Mouse (Mus musculus): ENCODE measurements around the gene Pln.
A peak's percentile ranks its signal among the peaks of the same experiment; 100 is the strongest.

The Pln gene

GRCm38 (mm10) chr10:53337162-53337923 lies at the start of gene Pln:
Pln (plus strand) TSS chr10:53337667.
- DNase-seq (ENCODE audit: low read depth, low spot score), result no peak

GRCm38 (mm10) chr10:53305867-53306266 lies 31.6 kb upstream of the Pln start:
- peak; percentile 18 for DNase-seq (ENCODE audit: low read depth, low spot score)

DNA sequence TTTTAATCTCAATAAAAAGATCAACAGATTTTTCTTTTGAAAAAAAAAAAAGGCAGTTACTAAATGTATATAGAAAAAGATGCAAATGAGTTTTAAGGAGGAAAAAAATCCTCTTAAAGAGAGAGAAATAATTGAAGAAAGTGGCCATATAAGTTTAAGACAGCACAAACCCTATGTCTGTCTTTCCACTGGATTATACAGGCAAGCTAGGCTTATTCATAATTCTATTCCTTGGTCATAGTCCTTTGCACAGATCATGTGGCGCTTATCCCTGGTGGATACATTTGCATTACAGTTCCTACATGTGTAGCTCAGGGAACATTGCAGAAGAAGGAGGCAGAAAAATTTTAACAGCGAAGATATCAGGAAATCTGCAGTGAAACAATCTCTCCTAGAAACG lies 30.8 kb upstream of the Pln start:
- no peak for DNase-seq (ENCODE audit: low read depth, low spot score)

DNA sequence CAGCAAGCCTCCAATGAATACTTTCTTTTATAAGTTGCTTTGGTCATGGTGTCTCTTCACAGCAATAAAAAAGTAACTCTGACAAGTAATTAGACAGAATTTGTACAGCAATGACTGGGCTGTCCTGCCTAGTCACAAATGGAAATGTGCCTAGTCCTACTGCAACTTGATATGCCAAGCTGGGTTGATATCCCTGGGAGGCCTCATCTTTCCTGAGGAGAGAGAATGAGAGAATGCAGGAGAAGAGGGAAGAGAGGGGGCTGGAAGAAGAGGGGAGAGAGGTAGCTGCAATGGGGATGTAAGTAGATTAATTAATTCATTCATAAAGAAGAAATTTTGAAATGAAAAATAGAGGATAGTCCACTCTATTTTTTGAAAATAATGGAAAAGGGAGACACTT lies 14.1 kb upstream of the Pln start:
- no peak for DNase-seq (ENCODE audit: low read depth, low spot score)

DNA sequence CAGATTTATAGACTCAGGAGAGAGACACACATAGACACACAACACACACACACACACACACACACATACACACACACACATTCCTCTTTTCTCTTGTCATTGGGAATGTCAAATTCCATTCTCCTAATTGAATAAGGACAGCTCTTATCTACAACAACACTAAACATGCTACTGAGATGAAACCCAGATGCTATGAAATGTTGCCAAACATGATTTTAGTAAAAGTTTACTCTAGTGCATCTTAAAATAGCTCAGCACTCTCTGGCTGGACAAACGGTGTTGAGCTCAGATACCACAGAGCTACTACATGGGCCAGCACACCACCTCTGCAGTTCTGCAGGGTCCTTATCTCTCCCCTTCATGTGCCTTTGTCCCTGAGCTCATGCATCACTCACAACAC lies 12.8 kb upstream of the Pln start:
- DNase-seq (ENCODE audit: low read depth, low spot score), result no peak

- DNase-seq (ENCODE audit: low read depth, low spot score), result no peak
These were observed 11.1 kb upstream of the Pln start for GRCm38 (mm10) chr10:53326367-53326766.

DNA sequence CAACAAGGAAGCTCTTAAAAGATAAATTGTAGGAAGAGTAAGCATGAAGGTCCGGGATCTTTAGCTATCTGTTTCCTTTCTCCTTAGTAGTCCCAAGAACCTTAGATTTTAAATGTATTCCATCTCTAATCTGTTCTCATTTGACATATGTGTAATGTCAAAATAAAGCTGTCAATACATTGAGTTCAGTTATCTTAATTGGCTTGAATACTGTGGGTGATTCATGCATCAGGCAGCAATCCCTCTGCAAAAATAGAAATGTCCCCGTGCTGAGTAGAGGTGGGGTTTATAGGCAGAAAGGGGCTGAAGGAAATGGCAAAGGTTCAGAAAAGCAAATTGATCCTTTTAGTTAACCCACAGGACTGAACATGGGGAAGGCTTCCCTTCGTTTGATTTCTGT lies 8.2 kb upstream of the Pln start:
- DNase-seq (ENCODE audit: low read depth, low spot score), result no peak

DNA sequence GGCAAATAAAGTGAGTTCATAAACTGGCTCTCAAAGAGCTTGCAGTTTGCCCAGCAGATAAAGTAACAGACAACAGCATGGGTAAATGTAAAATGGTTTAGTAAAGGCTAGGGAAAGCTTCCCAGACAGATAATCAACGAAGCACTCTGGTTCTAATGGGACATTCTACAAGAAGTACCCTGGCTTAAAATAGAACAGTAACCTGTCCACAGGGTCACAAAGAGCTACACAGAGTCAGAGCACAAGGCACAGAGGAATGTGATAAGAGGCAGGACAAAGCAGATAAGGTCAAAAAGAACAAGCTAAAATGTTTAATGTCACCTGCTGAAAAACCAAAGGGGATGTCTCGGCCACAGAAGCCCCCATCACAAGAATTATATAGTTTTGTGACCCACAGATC lies 4.7 kb upstream of the Pln start:
- no peak for DNase-seq (ENCODE audit: low read depth, low spot score)

DNA sequence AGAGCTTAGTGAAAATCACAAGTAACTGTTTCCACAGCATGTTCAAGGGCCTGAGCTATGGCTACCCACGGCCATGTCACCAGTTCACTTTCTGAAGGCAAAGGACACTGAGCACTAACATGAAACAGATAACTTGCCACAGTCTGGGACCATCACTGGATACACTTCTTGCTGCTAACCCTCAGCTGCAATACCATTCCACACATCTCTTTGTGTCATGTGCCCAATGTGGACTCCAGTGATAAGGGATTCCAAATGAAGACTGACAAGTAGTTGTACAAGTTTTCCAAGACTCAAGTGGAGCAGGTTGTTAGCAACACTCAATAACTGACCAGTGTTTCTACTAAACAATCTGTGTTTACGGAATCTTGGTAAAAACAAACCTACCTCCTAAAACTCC lies 2.2 kb upstream of the Pln start:
- no peak for DNase-seq (ENCODE audit: low read depth, low spot score)

GRCm38 (mm10) chr10:53335974-53336373 lies 1.5 kb upstream of the Pln start:
- DNase-seq (ENCODE audit: low read depth, low spot score), result no peak

GRCm38 (mm10) chr10:53339045-53339444 lies 1.6 kb downstream of the Pln start:
- DNase-seq (ENCODE audit: low read depth, low spot score), result no peak

DNA sequence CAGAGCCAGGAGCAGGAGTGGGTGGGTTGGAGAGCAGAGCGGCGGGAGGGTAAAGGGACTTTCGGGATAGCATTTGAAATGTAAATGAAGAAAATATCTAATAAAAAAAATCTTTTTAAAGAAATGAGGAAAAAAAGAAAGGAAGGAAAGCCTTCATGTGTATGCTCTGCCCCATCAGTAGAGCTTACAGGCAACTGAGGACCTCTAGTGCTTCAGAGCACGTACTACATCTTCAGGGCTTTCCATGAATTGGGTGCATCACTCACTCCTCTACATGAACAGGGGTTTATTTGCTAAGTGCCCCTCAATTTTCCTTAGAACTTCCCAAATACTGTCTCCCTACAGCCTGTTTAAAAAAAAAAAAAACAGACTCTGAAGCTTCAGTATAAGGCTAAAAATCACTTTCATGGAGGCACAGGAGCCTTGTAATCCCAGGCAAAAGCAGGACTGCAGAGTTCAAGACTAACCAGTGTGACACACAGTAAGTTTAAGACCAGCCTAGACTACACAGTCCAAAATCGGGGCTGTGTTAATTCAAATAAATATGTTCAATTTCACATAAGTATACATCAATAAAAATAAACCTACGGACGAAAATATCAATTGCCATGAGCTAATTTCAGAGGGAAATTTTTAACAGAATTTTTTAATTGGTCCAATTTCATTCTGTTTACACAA lies 4.0 kb downstream of the Pln start:
- DNase-seq (ENCODE audit: low read depth, low spot score), result no peak

- no peak for DNase-seq (ENCODE audit: low read depth, low spot score)
These were observed 4.8 kb downstream of the Pln start for GRCm38 (mm10) chr10:53342166-53342728.

- no peak for DNase-seq (ENCODE audit: low read depth, low spot score)
These were observed 5.9 kb downstream of the Pln start for GRCm38 (mm10) chr10:53343384-53343783.

GRCm38 (mm10) chr10:53343865-53344264 lies 6.4 kb downstream of the Pln start:
- no peak for DNase-seq (ENCODE audit: low read depth, low spot score)

DNA sequence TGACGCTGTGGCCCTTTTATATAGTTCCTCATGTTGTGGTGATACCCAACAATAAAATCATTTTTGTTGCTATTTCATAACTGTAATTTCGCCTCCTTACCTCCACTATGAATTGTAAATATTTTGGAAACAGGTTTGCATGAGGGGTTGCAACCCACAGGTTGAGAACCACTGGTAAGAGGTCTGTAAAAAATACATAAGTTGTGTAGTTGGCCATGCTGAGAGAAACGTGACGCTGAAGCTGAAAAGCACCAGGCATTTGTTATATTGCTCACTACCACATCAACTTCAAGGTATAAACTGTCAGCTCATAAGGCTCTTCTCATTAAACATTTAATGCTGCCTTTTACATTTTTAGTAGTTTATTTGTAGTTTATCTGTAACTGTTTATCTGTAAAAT lies 8.0 kb downstream of the Pln start:
- no peak for DNase-seq (ENCODE audit: low read depth, low spot score)

GRCm38 (mm10) chr10:53346506-53346905 lies 9.0 kb downstream of the Pln start:
- DNase-seq (ENCODE audit: low read depth, low spot score), result peak; percentile 19

DNA sequence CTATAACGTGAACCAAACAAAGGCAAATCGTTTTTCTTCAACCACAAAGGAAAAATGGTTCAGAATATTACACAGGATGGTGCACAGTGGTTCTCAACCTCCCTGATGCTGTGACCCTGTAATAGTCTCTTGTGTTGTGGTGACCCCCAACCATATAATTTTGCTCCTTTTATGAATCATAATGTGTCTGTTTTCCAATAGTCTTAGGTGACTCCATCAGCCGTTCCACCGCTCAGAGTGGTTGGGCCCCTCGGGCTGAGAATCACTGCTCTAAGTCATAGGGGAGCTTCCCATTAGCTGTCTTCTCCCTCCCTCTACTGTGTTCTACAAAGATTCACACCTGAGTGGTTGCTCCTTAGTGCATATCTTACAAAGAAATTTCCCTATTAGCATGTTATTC lies 9.4 kb downstream of the Pln start:
- no peak for DNase-seq (ENCODE audit: low read depth, low spot score)

DNA sequence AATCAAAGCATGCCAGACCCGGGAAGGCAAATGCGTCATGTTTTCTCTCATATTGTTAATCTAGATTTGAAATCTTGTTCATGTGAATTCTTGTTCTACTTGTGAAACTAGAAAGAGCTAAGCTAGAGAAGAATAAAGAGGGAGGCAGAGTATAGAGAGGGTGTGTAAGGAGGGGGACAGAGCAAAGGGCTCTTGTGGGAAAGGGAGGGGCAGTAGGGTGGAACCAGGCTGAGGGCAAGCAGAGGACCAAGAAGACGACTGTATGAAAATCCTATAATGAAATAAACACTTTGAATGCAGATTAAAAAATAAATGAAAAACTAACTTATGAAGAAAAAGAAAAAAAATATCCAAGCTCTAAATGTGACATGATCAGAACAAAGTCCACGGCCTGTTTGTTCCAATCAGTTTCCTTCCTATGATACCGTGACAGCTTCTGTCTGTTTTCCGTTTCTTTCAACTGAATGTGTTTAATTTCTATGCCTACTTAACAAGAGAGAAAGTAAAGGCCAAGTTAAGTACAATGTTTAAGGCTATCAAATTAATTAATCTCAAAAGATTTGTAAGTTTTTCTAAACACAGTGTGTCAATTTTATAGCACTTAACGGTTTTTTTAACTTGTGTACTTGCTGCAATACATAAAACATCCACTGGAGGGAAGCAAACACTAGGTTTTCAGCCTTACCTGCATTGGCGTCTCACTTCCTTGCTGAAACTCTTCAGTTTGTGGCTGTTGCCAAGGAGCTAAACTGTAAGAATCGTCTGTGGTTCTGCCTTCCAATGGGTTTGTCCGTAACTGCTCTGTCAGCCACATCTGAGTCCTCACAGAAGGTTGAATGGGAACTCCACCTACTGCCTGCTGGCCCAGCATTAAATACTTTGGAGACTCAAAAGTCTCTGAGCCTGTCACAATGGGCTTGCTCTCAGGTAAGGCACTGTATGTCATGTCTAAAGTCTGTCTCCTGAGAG lies 10.6 kb downstream of the Pln start:
- peak; percentile 70 for DNase-seq (ENCODE audit: low read depth, low spot score)

DNA sequence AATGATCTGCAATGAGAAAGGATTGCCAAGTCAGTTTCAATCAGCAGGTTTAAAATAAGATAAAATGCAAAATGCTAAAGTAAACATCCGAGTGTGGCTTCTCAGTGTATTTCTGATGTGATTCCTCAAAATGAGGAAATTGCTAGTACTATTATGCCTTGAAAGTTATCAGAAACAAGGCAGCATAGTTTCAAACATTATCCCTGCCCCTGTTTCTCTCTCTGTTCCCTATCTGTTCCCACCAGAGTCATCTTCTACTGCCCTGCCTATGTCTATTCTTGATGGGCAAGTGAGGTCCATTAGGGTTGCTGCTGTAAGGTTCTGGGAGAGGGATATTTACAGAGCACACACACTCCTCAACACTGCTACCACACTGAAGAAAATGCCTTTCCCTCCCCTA lies 11.8 kb downstream of the Pln start:
- DNase-seq (ENCODE audit: low read depth, low spot score), result no peak

GRCm38 (mm10) chr10:53353665-53354064 lies 16.2 kb downstream of the Pln start:
- DNase-seq (ENCODE audit: low read depth, low spot score), result no peak

- DNase-seq (ENCODE audit: low read depth, low spot score), result no peak
These were observed 21.5 kb downstream of the Pln start for GRCm38 (mm10) chr10:53359016-53359415.

Data from telencephalon, adult 2 months (tissue).